Mouse (Mus musculus): ENCODE measurements around the gene Ttc39b.

Gene Ttc39b

DNA sequence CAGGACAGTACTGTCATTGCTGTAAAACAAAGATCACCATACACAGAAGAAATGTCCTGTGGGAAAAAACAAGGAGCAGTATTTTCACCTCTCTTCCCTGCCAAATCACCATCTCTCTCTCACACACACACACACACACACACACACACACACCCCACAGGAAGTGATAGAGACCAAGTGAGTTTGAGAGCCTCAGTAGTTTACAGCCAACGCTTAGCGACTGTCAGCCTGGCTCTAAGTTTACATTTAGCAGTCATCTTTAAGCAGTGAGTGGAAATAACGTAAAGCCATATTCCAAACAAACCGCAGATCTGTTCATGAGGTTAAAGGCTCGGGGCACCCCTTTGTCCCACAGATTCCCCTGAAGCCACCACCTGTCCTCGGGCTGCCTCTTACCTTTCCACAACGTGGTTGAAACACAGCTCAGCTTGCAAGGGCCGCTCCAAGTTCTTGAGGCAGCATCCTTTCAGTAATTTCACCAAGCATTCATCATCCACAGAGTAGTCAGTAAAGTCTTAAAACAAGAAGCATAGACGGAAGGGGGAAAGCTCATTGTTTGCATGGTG lies 91.7 kb downstream of the Ttc39b start:
- DNase-seq (ENCODE audit: low read depth, low spot score) = no peak

DNA sequence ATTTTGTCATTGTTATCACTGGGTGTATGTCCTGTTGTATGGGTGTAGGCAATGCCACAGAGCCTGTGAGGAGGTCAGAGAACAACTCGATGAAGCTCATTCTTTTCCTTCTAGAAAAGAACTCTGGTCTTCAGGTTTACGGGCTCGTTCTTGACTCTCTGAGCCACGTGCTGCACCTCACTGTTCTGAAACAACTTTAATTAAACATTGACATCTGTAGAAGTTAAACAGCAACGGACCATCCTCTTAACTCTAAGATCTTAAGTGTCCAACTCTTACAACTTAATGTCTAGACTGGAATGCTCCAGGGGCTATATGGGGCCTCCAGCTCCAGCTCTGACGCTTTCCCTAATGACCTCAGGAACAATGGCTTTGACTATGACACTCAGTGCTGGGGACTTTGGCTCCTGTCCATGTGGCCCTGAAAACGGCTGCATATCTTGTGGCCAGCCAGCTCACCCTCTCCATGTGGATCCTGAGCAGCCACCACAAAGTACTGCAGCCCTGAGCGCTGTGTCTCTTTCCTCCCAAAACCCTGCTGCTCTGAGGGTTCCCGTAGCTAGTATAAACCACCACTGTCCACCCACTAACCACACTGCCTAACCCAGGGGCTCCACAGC lies 95.3 kb downstream of the Ttc39b start:
- DNase-seq (ENCODE audit: low read depth, low spot score) = no peak

GRCm38 (mm10) chr4:83228073-83228472 lies 96.0 kb downstream of the Ttc39b start:
- no peak for DNase-seq (ENCODE audit: low read depth, low spot score)

DNA sequence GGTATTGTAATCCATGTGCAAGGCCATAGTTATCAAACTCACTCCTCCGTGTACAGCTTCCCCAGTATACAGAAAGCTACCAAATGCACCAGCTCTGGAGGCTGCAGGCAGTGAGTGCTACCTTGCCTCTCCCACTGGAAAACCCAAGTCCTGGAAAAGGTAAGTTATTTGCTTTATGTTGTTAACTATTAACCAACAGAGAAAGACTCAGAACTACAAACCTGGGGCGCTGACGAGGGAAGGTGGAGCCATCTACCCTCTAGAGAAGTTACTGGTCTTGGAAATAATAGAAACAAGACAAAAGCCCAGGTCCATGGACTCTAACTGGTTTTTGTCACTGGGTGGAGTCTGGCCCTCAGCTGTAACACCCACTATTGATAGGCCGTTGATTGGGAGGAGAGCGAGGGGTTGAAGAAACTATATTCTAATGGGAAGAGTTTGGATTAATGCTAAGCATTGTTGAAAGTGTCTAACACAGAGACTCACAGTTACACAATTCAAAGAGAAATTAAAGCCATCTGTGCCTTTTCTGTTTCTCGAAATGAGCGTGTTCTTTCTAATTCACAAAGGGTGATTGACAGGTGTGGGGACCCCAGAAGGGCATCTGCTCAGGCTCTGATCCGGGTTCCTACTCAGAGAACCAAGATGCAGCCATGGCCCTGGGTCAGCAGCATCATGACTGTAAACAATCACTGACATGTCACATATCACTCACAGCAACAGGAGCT lies 98.3 kb downstream of the Ttc39b start:
- no peak for DNase-seq (ENCODE audit: low read depth, low spot score)

GRCm38 (mm10) chr4:83224242-83224641 lies 99.8 kb downstream of the Ttc39b start:
- DNase-seq (ENCODE audit: low read depth, low spot score) = peak; percentile 20

- no peak for DNase-seq (ENCODE audit: low read depth, low spot score)
Measured at GRCm38 (mm10) chr4:83223197-83223596, 100.9 kb downstream of the Ttc39b start.

DNA sequence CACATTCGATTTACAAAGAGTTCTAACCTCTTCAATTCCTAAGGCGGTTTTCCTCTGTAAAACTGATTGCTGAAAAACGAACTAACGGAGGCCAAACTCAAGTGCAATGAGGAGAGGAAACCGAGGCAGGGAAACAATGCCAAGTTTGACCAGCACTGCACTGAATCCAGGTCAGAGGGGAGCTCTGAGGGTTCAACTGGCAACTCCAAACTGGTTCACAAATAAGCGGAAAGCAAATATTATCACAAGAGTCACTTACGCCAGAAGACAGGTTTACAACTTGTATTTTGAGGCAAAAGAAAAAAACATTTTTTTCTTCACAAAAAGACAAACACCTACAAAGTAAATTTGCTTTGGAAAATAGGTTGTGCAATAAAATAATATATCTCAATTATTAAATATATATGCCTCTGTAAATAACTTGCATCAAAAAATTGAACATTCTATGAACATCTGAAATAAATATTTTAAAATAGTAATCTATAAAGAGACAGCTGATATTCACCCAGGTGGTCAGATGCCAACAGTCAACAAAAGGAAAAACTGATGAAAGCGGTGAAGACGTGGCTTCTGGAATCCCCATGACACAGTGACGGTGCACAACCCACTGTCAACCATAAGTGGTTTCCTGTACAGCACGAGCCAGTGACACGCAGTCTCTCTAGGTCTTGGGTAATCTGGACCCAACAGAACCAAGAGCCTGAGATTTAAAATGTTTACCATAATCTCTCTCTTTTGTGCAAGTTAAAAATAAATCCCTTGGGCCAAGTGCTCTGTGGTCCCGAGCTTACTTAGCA lies 103.1 kb downstream of the Ttc39b start:
- DNase-seq (ENCODE audit: low read depth, low spot score) = no peak

- DNase-seq (ENCODE audit: low read depth, low spot score) = no peak
Measured at GRCm38 (mm10) chr4:83219253-83219652, 104.8 kb downstream of the Ttc39b start.

DNA sequence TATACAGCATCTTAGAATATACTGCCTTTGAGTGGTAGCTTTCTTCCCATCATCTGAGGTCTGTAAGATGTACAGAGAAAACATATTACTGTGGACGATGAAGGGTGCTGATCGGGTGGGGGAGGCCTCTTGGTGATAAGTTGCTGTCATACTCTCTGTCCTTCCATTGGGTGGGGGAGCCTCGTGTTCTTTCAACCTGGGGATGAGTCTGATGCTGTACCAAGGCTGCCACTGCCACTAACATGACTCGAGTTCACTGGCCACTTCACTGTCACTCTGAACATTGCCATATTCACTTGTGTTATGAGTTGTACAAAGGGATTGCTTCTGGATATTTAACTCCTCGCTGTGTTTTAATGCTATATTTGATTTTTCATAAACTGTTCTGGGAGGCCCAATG lies 106.9 kb downstream of the Ttc39b start:
- no peak for DNase-seq (ENCODE audit: low read depth, low spot score)

DNA sequence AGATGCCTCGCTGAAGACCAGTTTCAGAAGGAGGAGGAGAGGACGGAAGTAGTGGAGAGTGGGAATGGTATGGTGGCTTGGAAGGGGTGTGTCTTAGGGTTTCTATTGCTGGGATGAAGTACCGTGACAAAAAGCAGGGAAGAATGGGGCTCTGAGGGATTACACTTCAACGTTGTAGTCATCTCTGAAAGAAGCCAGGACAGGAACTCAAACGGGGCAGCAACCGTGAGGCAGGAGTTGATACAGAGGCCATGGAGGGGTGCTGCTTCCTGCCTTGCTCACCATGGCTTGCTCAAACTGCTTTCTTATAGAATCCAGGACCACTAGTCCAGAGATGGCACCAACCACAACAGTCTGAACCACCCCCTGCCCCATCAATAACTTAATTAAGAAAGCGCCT lies 107.7 kb downstream of the Ttc39b start:
- no peak for DNase-seq (ENCODE audit: low read depth, low spot score)

DNA sequence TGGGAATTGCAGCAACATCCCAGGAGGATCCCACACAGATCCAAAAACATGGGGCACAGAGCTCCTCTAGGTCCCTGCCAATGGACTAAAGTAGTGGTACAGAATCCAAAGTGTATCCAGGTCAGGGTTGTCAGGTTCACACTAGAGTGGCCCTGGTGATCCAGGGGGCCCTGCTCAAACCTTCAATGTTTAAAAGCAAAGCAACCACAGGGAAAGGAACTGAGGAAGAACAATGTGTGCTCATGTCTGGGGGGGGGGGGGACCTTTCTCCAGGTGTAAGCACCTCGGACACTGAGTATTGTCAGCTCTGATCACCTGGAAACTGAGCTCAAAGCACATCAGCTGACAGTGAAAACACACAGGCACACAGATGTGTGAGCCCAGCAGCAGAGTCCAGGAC lies 108.3 kb downstream of the Ttc39b start:
- no peak for DNase-seq (ENCODE audit: low read depth, low spot score)

DNA sequence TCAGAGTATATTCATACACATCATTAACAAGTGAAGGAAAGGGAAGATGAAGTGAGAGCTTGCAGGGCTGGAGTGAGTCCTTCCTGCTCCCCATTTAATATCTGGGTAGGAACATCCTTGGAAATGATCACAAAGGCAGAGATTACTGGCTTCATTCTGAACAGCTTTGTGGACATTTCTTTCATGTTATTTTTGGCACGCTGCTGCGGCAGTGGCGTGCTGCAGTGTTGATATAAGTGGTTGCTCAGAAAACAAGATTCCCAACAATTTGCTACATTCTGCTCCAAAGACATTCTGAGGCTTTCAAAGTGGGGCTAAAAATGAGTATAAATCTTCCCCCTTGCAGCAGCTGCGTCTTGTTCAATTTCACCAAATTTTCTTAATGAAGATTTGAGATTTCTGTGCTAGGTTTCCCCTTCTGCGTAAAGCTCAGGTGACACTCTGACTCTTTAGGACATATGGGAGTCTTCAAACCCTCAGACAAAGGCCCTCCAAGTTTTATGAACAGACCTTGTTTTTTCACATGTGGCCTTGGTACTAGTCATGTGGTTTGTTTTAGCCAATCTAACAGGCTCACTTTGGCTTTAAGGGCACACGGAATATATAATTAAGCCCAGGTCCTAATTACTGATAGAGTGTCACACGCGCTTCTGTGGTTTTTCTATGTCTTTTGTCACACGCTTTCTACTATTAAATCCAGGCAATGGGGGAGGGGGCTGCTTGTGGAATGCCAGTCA lies 109.1 kb downstream of the Ttc39b start:
- peak; percentile 43 for DNase-seq (ENCODE audit: low read depth, low spot score)

- DNase-seq (ENCODE audit: low read depth, low spot score) = peak; percentile 5
Measured at GRCm38 (mm10) chr4:83213752-83214151, 110.3 kb downstream of the Ttc39b start.

- DNase-seq (ENCODE audit: low read depth, low spot score) = no peak
Measured at GRCm38 (mm10) chr4:83211709-83212108, 112.3 kb downstream of the Ttc39b start.

GRCm38 (mm10) chr4:83210437-83210836 lies 113.6 kb downstream of the Ttc39b start:
- DNase-seq (ENCODE audit: low read depth, low spot score) = no peak

GRCm38 (mm10) chr4:83206803-83207586 lies 117.1 kb downstream of the Ttc39b start:
- no peak for DNase-seq (ENCODE audit: low read depth, low spot score)

DNA sequence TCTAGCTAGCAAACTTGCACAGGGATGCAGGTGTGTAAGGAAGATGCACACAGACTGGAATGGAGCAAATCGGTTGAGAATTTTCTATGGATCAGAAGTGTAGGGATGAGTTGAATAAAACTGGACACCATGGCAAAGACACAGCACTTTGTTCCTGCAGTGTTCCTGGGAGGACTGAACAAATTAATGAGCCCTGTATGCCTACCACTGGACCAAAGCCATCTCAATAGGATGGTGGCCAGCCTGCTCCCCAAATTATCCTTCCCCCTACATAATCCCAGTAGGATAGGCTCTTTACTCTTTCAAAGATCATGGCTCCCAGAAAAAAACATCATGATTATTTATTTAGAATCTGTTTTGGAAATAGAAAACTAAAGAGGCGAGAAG lies 117.6 kb downstream of the Ttc39b start:
- no peak for DNase-seq (ENCODE audit: low read depth, low spot score)

DNA sequence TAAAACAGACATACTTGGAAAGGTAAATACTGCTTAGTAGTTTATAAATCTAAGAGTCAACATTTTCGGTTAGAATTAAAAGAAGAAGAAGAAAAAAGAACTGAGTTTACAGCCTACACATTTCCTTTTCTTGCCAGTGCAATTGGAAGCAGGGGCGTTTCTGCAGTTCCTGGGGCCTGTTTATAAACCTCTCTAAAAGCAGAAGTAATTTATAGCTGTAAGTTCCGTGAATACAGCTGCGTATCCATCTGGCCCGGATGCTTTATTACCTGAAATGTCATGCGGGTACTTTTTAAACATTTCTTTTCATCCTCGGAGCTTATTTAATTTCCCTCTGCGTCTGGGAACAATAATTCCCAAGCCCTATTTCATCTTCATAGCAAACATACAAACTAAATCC lies 124.7 kb downstream of the Ttc39b start:
- DNase-seq (ENCODE audit: low read depth, low spot score) = no peak

DNA sequence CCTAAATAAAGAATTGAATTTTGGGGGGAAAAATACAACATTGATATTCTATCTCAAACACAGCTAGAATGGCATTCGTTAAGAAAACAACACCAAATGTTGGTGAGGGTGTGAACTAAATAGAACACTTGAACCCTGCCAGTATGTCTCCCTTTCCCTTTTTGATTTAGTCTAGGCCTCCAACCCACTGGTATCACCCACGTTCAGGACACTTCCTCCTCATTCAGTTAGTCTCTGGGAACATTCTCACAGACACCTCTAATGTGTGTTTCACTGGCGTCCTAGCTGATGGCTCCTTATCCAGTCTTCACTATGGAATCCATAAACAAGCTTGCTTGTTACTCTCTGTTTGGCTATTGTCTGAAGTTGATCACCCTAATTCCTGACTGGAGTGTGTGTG lies 125.9 kb downstream of the Ttc39b start:
- DNase-seq (ENCODE audit: low read depth, low spot score) = no peak

GRCm38 (mm10) chr4:83189736-83190135 lies 134.3 kb downstream of the Ttc39b start:
- DNase-seq (ENCODE audit: low read depth, low spot score) = no peak

DNA sequence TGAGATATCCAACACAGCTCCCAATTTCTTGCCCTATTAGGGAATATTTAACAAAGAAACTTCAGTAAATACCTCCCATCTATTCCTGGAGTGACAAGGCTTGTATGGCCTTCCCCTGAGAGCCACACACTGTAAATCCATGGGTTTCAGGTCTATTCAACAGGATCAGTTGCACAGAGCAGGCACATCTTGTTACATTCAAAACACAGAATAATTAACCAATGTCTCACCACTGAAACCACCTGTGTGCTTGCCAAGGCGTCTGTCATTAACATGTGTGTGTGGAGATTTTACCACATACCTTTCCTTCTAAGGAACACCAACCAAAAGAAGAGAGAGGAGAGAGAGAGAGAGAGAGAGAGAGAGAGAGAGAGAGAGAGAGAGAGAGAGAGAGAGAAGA lies 136.7 kb downstream of the Ttc39b start:
- DNase-seq (ENCODE audit: low read depth, low spot score) = no peak

Data from 3T3-L1 (cell line).